Mouse (Mus musculus) liver, embryonic 14.5 days (tissue): Measurements from ENCODE around the gene Prpf6.

Experiments
- CTCF ChIP-seq: IDR thresholded peaks from 2 replicates; pipeline ENCODE4 v1.5.1; 2016; ENCODE audit warnings: antibody characterized with exemption, low read depth, control low read depth
- EP300 ChIP-seq: IDR thresholded peaks from 2 replicates; pipeline ENCODE4 v1.6.1; 2016; ENCODE audit warnings: antibody characterized with exemption, low read depth

DNA sequence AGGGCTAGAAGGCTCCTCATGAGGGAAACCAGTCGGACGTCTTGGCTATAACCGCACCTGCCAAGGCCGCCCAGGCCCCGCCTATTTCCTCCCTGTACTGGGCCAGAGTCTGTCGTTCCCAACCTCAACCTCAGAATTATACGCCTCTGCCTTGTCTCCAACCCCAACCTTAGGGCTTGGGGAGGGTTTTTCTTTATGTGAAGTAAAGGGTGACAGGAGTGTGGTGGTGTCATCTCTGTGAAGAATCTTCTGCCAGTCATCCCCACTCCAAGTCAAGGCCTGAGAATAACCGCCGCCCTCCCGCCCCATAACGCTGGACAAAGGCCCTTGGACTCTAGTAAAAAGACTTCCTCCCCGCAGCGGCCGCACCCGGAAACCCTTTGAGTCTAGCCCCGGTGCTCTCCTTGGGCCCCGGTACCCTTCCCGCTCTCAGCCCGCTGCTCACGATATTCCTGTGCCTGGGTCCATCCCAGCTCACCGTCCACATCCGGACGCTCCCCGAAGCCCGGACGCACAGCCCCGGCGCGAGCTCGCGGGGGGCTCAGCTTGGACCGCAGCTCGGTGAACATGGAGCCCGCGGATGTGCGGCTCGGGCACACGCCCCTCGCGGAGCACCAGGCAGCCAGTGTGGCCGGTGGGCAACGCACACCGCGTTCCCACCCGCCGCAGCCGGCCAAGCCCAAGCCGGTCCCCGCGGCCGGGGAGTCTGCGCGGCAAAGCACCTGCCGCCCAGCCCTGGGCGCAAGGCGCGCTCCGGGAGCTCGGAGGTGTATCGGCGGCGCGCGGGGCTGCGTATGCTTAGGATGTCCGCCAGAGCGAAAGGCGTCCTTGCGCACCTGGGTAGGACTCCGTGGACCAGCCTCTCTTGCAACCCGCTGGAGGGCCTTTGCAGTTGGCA, 7.0 kb downstream of the Prpf6 start, which contains the start of gene Samd10:
- TF ChIP-seq CTCF (no peak), EP300 (no peak)
